Mouse (Mus musculus) hindbrain, embryonic 10.5 days (tissue): ENCODE results near the gene Cd59b. TPM values are rescaled to one million over a fixed set of nuclear protein-coding genes. Genes with fewer than 3 reads are reported as not detected.
"Not testable (repeated sequence)": the region's sequence is repeated elsewhere in the genome, so short reads cannot be mapped to it uniquely, and the experiment has no call there.

ENCODE experiments used
- DNase-seq: peaks from one replicate; pipeline ENCODE4 v3.0.0-alpha.2; 2017; ENCODE audit warnings: low spot score
- H3K27ac ChIP-seq: fragments of 300-500 bp; sonication (generic); 2 replicates; pipeline ENCODE4 v1.5.1; 2016; ENCODE audit warnings: mild to moderate bottlenecking, moderate library complexity
- H3K27me3 ChIP-seq: fragments of 300-500 bp; sonication (generic); 2 replicates; pipeline ENCODE4 v1.6.1; 2016; ENCODE audit warnings: mild to moderate bottlenecking; ENCODE audit not compliant: poor library complexity, insufficient read depth, severe bottlenecking
- H3K36me3 ChIP-seq: fragments of 300-500 bp; sonication (generic); 2 replicates; pipeline ENCODE4 v1.6.1; 2016; ENCODE audit warnings: mild to moderate bottlenecking, moderate library complexity
- H3K4me1 ChIP-seq: fragments of 300-500 bp; sonication (generic); replicated peaks from 2 replicates; pipeline ENCODE4 v1.6.1; 2016; ENCODE audit warnings: mild to moderate bottlenecking
- H3K4me3 ChIP-seq: fragments of 300-500 bp; sonication (generic); 2 replicates; pipeline ENCODE4 v1.5.1; 2016; ENCODE audit warnings: mild to moderate bottlenecking, moderate library complexity
- H3K9me3 ChIP-seq: fragments of 300-500 bp; sonication (generic); 2 replicates; pipeline ENCODE4 v1.6.1; 2016; ENCODE audit warnings: mild to moderate bottlenecking, moderate library complexity
- WGBS: fragments of 180-500 bp; shearing (Covaris S2); methylation state at CpG from one replicate; pipeline ENCODE4 v1.1.7; 2016; 5-methylcytosine and 5-hydroxymethylcytosine counted together
- polyA plus RNA-seq: library from polyadenylated mRNA; unstranded; fragments of >200 nt; fragmentation: Nextera tagmentation; extraction: Ambion mirVana; gene quantifications from 2 replicates; pipeline ENCODE4 v1.2.1, GENCODE M21; 2016

The Cd59b gene
- polyA plus RNA-seq, 1 experiment from 2014 or later, result 2.3 TPM

DNA sequence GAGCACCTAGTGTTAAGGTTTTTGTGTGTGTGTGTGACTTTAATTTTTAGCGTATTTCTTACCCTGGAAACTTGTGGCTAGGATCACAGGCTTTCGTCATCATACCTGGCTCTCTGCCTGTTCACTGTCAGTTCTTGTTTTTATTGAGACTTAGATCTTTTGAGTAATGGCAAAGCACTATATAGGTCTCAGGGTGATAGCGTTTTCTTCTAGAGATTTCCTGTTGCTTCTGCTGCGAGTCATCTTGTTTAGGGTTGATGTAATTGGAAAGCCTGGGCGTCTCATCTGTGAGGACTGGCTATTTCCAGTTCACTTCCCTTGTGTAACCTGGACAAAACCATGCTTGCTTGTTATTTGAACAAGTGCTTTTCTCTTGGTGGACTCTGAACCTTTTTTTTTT is 28.0 kb upstream of the Cd59b start:
- no peak overlapping the region for H3K4me3 ChIP-seq
- no peak for DNase-seq
- 85% methylated on average over 5 of the region's 5 CpGs for WGBS
- no peaks in the 10 kb centered on the region for H3K9me3 ChIP-seq
- no peaks in the 10 kb centered on the region for H3K27me3 ChIP-seq
- peaks cover 48% of the 10 kb centered on the region for H3K36me3 ChIP-seq
- H3K4me1 ChIP-seq, result 0 out of 2 replicates have a peak, but pooled peaks cover 12% of the 10 kb centered on the region
- no peak overlapping the region for H3K27ac ChIP-seq

DNA sequence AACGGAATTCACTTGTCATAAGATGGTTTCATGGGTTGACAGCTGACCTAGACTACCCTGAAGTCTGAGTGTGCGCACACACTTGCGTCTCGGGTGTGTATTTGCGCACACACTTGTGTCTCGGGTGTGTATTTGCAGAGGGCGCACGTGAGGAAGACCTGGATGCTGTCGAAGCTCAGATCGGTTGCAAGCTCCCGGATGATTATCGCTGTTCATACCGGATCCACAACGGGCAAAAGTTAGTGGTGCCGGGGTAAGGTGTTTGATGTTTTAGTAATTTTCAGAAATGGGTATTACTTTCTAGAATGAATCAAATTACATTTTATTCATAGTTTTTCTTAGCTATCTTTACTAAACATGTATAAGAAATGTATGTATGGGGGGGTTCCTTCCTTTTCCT is 26.9 kb upstream of the Cd59b start:
- Histone ChIP-seq H3K4me1 (0 out of 2 replicates have a peak, but pooled peaks cover 12% of the 10 kb centered on the region), H3K9me3 (no peaks in the 10 kb centered on the region), H3K4me3 (no peak overlapping the region), H3K27me3 (no peaks in the 10 kb centered on the region), H3K27ac (no peak overlapping the region), H3K36me3 (peaks cover 44% of the 10 kb centered on the region)
- 95% methylated on average over 15 of the region's 15 CpGs for WGBS
- DNase-seq, result no peak

DNA sequence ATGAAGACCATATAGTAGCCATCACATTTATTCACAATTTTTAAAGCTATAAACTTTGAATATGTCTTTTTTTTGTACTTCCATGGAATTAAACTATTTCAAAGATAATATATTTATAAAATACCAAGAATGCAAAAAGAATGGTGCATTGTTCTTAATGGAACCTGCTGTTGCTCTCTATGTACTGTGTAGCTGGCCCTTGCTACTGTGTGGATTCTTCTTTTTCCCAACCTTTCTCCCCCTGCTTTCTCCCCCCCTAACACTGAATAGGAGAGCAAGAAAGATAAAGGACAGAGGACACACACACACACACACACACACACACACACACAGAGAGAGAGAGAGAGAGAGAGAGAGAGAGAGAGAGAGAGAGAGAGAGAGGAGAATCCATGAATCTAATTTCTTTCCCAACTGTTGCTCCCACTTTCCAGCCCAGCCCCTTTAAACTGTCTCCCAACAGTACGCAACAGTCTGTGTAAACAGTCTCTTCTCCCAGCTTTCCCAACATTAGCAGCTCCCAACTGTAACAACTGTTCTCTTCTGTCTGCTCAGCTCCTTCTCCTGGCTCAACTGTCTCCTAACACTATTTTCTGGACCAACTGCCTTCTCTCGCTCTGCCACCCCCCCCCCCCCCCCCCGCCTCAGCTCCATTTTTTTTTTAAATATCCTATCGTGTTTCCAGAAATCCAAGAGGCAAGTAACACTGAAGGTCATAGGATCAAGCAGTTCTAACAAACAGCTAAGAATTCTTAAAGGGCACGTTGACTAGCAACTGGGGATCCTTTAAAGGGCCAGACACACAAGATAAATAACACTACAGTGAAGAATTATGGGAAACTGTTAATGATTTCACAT is 25.8 kb upstream of the Cd59b start:
- no peak for DNase-seq
- no peaks in the 10 kb centered on the region for H3K9me3 ChIP-seq
- 45% methylated on average over 5 of the region's 5 CpGs for WGBS
- H3K4me1 ChIP-seq, result 0 out of 2 replicates have a peak, but pooled peaks cover 12% of the 10 kb centered on the region
- no peak overlapping the region for H3K27ac ChIP-seq
- H3K27me3 ChIP-seq, result no peaks in the 10 kb centered on the region
- peaks cover 47% of the 10 kb centered on the region for H3K36me3 ChIP-seq
- no peak overlapping the region for H3K4me3 ChIP-seq

DNA sequence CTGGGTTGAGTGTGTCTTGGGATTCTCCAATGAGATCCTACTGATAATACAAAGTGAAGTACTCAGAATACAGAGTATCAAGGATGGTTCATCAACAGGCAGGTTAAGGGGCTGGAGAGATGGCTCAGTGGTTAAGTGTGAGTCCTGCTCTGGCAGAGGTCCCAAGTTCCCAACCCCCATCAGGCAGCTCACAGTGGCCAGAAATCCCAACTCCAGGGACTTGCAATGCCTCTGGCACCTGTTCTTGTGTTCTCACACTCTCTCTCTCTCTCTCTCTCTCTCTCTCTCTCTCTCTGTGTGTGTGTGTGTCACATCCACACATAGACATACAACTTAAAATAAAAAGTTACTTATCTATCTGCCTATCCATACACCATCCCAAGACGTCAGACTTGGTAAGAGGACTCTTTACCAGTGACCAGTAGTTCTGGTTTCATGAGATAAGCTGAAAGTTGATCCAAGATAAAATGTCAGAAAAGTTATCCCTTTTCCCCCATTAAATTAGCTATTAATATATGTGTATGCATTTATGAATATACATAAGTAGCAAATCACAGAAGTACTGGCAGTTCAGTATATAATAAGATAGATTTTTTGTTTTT is 25.1 kb upstream of the Cd59b start:
- Histone ChIP-seq H3K4me1 (0 out of 2 replicates have a peak, but pooled peaks cover 12% of the 10 kb centered on the region), H3K27ac (no peak overlapping the region), H3K27me3 (no peaks in the 10 kb centered on the region), H3K36me3 (peaks cover 47% of the 10 kb centered on the region), H3K4me3 (no peak overlapping the region), H3K9me3 (no peaks in the 10 kb centered on the region)
- WGBS, result 83% methylated on average over 1 of the region's 1 CpGs
- DNase-seq, result no peak

DNA sequence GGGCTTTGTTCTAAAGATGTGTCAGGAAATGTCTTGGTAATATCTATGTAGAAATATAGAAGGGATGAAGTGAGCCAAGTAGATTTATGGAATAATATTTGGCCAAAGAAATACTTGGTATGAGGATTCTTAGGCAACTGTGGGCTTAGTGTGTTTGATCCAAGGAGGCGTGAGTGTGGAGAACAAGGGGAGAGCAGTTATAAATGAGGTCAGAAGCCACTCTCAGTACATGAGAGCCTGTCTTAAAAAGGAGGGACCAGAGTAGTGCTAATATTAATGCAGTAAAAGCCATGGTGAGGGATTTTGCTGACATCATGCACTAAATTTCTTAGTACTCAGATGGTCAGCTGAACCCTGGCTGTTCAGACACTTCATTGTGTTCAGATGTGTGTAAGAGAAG is 11.3 kb upstream of the Cd59b start:
- Histone ChIP-seq H3K4me1 (no peaks in the 10 kb centered on the region), H3K27ac (no peak overlapping the region), H3K36me3 (peaks cover 54% of the 10 kb centered on the region), H3K4me3 (no peak overlapping the region), H3K9me3 (no peaks in the 10 kb centered on the region), H3K27me3 (no peaks in the 10 kb centered on the region)
- 100% methylated on average over 1 of the region's 1 CpGs for WGBS
- no peak for DNase-seq

DNA sequence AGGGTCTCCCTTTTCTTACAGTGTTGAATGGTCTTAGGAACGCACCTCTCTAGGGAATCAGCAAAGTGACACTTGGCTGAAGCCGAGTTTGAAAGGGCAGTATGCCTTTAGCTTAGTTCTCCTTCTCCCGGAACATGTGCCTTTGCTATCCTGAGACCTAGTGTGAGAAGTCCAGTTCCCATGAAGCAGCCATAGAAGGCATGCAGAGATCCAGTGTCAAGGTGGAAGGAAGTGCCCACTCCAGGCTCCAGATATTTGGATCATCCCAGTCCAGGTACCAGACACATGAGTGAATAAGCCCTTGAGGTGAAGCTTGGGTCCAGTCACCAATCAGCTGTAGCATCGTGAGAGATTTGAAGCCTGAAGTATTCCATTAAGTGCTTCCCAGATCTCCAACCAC is 10.7 kb upstream of the Cd59b start:
- no peaks in the 10 kb centered on the region for H3K27me3 ChIP-seq
- DNase-seq, result no peak
- 89% methylated on average over 4 of the region's 4 CpGs for WGBS
- H3K27ac ChIP-seq, result no peak overlapping the region
- no peaks in the 10 kb centered on the region for H3K4me1 ChIP-seq
- peaks cover 50% of the 10 kb centered on the region for H3K36me3 ChIP-seq
- no peak overlapping the region for H3K4me3 ChIP-seq
- H3K9me3 ChIP-seq, result no peaks in the 10 kb centered on the region

DNA sequence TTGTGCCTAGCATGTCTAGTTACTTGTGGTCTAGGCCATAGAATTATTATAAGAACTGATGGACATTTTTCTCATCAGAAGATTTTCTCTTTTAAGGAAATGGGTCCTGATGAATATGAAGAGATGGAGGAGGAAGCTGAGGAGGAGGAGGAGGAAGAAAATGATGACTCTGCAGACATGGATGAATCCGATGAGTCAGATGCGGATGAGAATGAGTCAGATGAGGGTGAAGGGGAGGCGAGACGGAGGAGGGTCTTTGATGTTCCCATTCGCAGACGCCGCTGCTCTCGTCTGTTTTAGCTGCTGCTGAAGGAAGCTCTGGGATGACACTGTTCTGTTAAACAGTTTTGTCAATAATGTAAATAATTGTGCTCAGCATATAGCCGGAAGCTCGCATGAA is 9.9 kb upstream of the Cd59b start:
- Histone ChIP-seq H3K27me3 (no peaks in the 10 kb centered on the region), H3K4me1 (no peaks in the 10 kb centered on the region), H3K4me3 (no peak overlapping the region), H3K27ac (no peak overlapping the region), H3K36me3 (peaks cover 41% of the 10 kb centered on the region), H3K9me3 (no peaks in the 10 kb centered on the region)
- DNase-seq, result no peak
- WGBS, result 76% methylated on average over 10 of the region's 10 CpGs

DNA sequence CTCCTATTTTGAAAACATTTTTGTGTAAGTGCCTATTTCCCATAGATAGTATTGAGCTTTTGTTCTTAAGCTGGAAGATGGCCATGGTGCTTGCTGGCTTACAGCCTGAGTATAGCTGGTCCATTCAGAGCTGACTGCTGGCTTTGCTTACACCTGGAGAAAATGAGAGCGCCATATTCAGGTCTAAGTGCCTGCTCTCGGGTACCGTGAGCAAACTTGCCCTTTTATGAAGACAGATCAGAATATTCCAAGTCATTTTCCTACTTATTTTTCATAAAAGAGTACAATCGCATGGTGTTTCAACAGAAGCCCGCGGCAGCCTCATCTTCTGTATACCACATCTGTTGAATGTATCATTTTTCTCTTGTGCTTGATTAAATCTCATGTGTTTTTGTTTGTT is 8.7 kb upstream of the Cd59b start:
- 96% methylated on average over 6 of the region's 6 CpGs for WGBS

DNA sequence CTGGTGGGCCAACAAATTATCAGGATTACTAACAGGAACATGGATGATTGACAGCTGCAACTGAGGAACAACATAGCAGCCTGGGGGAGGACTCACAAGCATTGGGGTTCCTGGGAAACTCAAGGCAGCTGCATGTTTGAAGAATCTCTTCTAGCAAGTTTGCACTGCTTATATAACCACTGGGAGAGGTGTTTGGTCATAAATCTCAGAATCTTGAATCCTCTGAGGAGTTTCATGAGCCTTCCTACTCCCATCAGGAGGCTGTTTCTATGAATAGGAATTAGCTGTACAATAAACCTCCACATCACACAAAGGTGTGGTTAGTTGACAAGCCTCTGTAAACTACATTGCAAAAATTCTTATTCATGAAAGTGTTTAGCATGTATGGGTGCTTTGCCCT is 7.0 kb upstream of the Cd59b start:
- Histone ChIP-seq H3K27me3 (no peaks in the 10 kb centered on the region), H3K27ac (no peak overlapping the region), H3K36me3 (peaks cover 29% of the 10 kb centered on the region), H3K4me1 (no peaks in the 10 kb centered on the region), H3K9me3 (no peaks in the 10 kb centered on the region), H3K4me3 (no peak overlapping the region)
- no peak for DNase-seq

More for the DNA sequence above, 8.7 kb upstream of the Cd59b start:
- Histone ChIP-seq H3K4me3 (no peak overlapping the region), H3K9me3 (no peaks in the 10 kb centered on the region), H3K36me3 (peaks cover 29% of the 10 kb centered on the region), H3K4me1 (no peaks in the 10 kb centered on the region), H3K27ac (no peak overlapping the region), H3K27me3 (no peaks in the 10 kb centered on the region)
- no peak for DNase-seq

DNA sequence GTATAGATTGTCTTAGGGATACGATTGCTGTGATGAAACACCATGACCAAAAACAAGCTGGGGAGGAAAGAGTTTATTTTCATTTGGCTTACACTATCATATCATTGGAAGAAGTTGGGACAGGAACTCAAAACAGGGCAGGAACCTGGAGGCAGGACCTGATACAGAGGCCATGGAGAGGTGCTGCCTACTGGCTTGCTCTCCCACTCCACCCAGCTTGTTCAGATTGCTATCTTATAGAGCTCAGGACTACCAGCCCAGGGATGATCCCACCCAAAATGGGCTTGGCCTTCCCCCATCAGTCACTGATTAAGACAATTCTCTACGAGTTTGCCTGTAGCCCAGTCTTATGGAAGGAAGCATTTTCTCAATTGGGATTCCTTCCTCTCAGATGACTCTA is 5.5 kb upstream of the Cd59b start:
- H3K4me1 ChIP-seq, result no peaks in the 10 kb centered on the region
- H3K4me3 ChIP-seq, result no peak overlapping the region
- H3K9me3 ChIP-seq, result no peaks in the 10 kb centered on the region
- DNase-seq, result no peak
- no peak overlapping the region for H3K27ac ChIP-seq
- peaks cover 20% of the 10 kb centered on the region for H3K36me3 ChIP-seq
- no peaks in the 10 kb centered on the region for H3K27me3 ChIP-seq
- WGBS, result 89% methylated on average over 2 of the region's 2 CpGs

DNA sequence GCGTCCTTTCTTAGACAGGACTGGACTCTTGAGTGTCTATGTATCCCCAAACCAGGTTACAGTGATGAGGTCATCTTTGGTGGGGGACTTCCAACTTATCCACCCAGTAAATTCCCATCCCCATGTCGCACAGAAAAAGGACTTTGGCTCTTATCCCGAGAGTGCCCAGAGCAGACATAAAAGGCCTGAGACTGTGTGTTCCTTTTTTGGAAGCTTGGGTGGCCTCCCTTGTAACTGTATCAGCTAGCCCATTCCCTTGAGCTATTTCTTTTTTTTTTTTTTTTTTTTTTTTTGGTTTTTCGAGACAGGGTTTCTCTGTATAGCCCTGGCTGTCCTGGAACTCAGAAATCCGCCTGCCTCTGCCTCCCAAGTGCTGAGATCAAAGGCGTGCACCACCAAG is 4.1 kb upstream of the Cd59b start, which contains the start of gene Gm10912:
Gene Gm10912 (plus strand): TSS at position 301 of the 400 bp plus-strand sequence.
- 91% methylated on average over 6 of the region's 6 CpGs for WGBS
- H3K4me3 ChIP-seq, H3K27ac ChIP-seq, DNase-seq, H3K9me3 ChIP-seq, H3K27me3 ChIP-seq: not testable (repeated sequence)
- Histone ChIP-seq H3K36me3 (peaks cover 13% of the 10 kb centered on the region; the same call in 1 of the 2 replicates), H3K4me1 (peaks cover 10% of the 10 kb centered on the region)

DNA sequence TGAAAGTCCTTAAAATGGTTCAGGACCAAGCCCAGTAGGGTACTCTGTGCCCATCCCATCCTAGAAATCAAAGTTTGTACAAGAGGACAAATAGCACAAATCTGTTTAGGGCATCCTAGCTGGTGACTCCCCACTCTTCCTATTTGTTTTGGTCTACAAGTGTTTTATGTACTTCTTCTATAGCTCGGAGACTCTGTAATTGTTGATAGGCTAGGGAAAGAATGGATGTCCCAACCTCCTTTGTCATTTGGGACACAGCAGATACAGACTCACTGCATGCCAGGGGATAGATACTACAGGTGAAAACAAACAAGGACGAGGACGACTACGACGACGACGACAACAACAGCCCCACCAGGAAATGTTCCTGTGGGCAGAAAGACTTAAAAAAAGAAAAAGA is 1.2 kb upstream of the Cd59b start, which contains the start of gene Gm10799:
Gene Gm10799 (minus strand): TSS at position 101 of the 400 bp plus-strand sequence.
- not testable (repeated sequence) for H3K27ac ChIP-seq, H3K36me3 ChIP-seq, H3K27me3 ChIP-seq, DNase-seq, H3K9me3 ChIP-seq, H3K4me3 ChIP-seq
- peaks cover 10% of the 10 kb centered on the region for H3K4me1 ChIP-seq
- 90% methylated on average over 7 of the region's 7 CpGs for WGBS

DNA sequence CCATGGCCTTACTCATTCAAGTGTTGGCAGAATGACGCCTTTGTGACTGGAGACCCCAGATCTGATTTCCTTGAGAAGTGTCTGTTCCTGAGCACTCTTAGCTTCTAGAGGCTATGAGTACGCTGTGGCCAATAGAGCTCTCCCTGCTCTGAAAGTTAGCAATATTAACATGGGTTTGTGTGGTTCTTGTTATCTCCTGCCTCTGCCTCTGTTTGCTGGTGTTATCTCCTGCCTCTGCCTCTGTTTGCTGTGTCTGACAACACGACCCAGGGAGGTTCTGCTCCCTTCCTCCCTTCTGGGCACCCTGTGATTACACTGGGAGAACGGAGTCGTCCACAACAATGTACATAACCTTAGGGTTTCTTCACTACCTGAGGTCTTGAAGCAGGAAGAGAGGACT is 8.6 kb downstream of the Cd59b start:
- H3K36me3 ChIP-seq, H3K4me3 ChIP-seq, H3K27ac ChIP-seq, DNase-seq, H3K9me3 ChIP-seq, H3K27me3 ChIP-seq, H3K4me1 ChIP-seq: not testable (repeated sequence)
- WGBS, result 78% methylated on average over 5 of the region's 5 CpGs
